Mouse (Mus musculus): ENCODE measurements at regions not wholly inside any gene's neighbourhood (a gene's known extent, or its start where the extent isn't known, plus 50 kb on each side); places are given as distances from the start of the nearest gene placed in this dataset.

- Histone ChIP-seq H3K27me3 (ENCODE audit: low read depth, poor library complexity, severe bottlenecking) (no peaks in the 10 kb centered on the region), H3K27ac (no peak overlapping the region), H3K4me3 (no peak overlapping the region), H3K36me3 (no peaks in the 10 kb centered on the region), H3K9me3 (replicated peaks) (no peaks in the 10 kb centered on the region), H3K4me1 (0 out of 2 replicates have a peak, but pooled peaks cover 5% of the 10 kb centered on the region)
- 93% methylated on average over 7 of the region's 7 CpGs for WGBS
- no peak for DNase-seq (ENCODE audit: low spot score)
Observed at GRCm38 (mm10) chr7:40825141-40825742, 72.9 kb upstream of the Vstm2b start.

GRCm38 (mm10) chr7:40829526-40829925, 68.6 kb upstream of the Vstm2b start:
- Histone ChIP-seq H3K4me1 (0 out of 2 replicates have a peak, but pooled peaks cover 5% of the 10 kb centered on the region), H3K27me3 (ENCODE audit: low read depth, poor library complexity, severe bottlenecking) (no peaks in the 10 kb centered on the region), H3K36me3 (no peaks in the 10 kb centered on the region), H3K9me3 (replicated peaks) (no peaks in the 10 kb centered on the region), H3K4me3 (no peak overlapping the region), H3K27ac (no peak overlapping the region)
- DNase-seq (ENCODE audit: low spot score) = no peak
- 80% methylated on average over 5 of the region's 5 CpGs for WGBS

- Histone ChIP-seq H3K4me3 (no peak overlapping the region), H3K27ac (no peak overlapping the region), H3K4me1 (0 out of 2 replicates have a peak, but pooled peaks cover 5% of the 10 kb centered on the region), H3K9me3 (replicated peaks) (no peaks in the 10 kb centered on the region), H3K27me3 (ENCODE audit: low read depth, poor library complexity, severe bottlenecking) (no peaks in the 10 kb centered on the region), H3K36me3 (no peaks in the 10 kb centered on the region)
- WGBS = 96% methylated on average over 4 of the region's 4 CpGs
- DNase-seq (ENCODE audit: low spot score) = no peak
Observed at GRCm38 (mm10) chr7:40831583-40831982, 66.5 kb upstream of the Vstm2b start.

GRCm38 (mm10) chr7:40842344-40842992, 55.7 kb upstream of the Vstm2b start:
- no peaks in the 10 kb centered on the region for H3K36me3 ChIP-seq
- WGBS = 92% methylated on average over 8 of the region's 8 CpGs
- H3K27me3 ChIP-seq (ENCODE audit: low read depth, poor library complexity, severe bottlenecking) = no peaks in the 10 kb centered on the region
- H3K4me1 ChIP-seq = no peaks in the 10 kb centered on the region
- H3K4me3 ChIP-seq = no peak overlapping the region
- H3K27ac ChIP-seq = no peak overlapping the region
- H3K9me3 ChIP-seq (replicated peaks) = no peaks in the 10 kb centered on the region
- DNase-seq (ENCODE audit: low spot score) = no peak

- Histone ChIP-seq H3K9me3 (replicated peaks) (no peaks in the 10 kb centered on the region), H3K27me3 (ENCODE audit: low read depth, poor library complexity, severe bottlenecking) (no peaks in the 10 kb centered on the region), H3K27ac (no peak overlapping the region), H3K4me1 (no peaks in the 10 kb centered on the region), H3K36me3 (no peaks in the 10 kb centered on the region), H3K4me3 (no peak overlapping the region)
- no peak for DNase-seq (ENCODE audit: low spot score)
- 85% methylated on average over 6 of the region's 6 CpGs for WGBS
Observed at GRCm38 (mm10) chr7:40846512-40846911, 51.6 kb upstream of the Vstm2b start.

Measured in limb, embryonic 10.5 days (tissue).